Mouse (Mus musculus) mesoderm, embryonic 11.5 days (tissue): ENCODE data around the gene Nrf1.

ENCODE experiments used
- DNase-seq: peaks from one replicate; pipeline ENCODE4 v3.0.0-alpha.2; 2012; ENCODE audit warnings: low read depth, low spot score

Nrf1 gene

DNA sequence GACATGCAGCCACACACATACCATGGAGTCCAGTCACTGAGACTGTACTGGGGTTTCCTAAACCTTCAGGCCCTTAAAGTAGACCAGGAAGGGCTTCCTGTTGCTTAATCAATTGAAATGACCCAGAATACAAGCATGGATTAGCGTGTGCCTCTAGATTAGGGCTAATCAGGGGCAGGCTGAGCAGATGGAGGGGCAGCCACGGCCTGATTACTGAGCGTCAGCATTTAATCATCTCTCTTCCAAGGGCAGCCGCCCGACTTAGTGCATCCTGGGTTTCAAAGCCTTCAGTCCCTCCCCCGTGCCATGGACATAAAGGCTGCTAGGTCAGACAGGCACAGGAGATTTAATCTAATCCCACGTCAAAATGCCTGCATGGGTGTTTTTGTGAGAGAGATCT lies 99.3 kb downstream of the Nrf1 start:
- DNase-seq = no peak

DNA sequence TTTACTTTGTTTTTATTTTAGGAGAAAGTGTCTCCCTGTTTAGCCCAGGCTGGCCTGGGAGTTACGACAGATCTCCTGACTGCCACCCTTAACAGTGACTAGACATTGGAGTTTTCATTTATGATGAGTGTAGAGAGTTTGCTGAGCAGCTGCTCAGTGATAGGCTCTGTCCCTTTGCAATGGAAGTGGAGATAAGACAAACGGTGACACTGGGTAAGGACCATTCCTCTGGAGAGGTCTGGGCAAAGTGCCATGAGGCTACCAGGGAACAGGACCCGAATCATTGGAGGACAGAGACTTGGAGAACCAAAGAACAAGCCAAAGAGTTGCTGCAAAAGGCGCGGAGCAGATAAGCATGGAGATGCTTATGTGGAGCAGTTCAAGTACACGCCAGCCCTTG lies 100.0 kb downstream of the Nrf1 start:
- DNase-seq = no peak

DNA sequence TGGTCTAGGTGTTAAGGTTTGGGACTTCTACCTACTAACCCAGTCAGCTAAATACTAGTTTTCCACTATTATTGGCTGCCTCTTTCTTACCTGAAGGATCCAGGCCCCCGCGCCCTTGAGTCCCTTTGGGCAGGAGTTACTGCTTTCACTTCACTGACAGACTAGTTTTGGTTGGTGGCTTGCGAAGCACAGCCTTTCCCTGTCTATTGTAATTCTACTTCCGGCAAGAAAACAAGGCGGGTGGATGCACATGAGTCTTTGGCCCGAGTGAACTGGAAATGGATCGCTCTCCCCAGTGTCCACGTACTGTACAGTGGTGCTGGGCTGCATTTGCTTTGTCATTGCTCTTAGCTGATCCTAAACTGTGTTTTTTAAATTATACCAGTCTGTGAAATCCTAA lies 102.7 kb downstream of the Nrf1 start:
- no peak for DNase-seq

DNA sequence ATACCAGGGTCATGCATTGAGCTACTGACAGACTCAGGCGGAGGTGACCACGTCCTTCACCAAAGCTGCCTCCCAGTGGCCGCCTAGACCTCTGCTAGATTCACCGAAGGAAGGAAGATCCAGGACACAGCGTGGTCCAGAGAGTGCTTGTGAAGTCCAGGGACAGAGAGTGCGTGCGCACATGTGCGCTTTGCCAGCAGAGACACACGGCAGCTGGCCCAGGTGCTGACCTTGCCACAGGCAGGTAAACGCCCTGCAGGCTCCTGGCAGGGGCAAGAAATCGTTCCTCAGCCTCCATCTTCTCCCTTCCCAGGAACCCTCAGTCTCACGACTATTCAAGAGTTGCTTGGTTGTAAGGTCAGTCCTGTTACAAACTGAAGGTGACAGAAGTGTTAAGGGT lies 104.4 kb downstream of the Nrf1 start:
- DNase-seq = no peak

DNA sequence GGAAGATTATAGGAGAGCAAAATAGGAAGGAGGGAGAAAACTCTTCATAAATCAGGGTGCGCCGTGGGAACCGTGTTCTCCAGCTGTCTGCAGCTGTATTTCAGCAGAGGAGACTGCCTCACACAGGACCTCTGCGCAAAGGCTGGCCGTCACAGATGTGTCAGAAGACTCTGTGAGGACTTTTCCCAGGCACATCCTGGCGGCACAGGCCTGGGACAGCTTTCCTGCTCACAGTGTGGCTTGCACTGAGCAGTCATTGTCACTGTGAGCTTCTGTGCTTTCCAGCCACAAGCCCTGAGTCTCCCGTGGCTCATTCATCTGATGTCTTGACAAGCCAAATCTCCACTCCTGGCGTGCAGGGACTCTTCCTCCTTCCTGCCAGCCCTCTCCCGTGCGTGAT lies 104.9 kb downstream of the Nrf1 start:
- no peak for DNase-seq

DNA sequence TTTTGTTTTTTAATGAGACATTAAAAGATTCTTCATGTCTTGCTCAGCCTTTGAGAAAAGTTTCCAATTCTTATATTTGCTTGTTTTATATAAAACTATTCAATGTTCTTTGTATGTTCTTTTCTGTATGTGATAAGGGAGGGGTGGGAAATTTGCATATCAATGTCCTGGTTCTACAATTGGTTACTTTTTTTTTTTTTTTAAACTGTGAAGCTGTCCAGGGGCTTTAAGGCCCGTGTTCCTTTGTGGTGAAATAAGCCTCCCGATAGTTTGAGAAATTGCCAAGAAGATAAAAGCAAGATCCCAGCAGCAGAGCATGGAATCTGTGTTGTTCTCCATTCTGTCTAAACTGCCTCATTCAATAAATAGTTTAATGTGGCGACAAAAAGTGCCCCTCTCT lies 105.3 kb downstream of the Nrf1 start:
- DNase-seq = no peak

DNA sequence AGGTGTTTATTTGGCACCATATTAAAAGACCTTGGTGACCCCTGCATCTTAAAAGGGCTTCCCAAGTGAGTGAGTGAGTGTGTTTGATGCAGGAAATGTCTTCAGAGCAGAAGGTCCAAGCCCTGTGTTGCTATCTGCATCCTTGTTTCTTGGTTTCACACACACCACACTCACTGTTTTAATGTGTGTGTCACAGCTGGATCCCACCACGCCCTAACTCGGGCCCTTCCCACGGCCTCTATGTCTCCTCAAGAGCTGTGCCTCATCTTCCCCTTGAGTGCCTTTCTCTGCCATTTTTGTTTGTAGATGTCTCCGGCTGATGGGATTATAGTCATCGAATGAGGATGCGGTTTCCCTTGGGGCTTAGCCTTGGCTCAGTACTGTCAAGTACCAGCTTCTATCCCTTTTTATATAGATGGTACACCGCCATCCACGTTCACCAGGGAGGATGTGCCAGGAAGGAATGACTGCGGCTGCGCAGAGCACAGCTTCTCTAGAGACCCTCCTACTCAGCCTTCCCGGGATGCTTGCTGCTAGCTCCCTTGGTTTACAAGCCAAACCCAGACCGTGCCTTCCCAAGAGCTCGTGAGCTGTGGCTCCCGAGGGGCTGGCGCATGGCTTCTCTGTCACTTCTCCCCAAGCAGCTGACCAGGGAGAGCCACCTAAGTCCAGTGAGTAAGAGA lies 106.1 kb downstream of the Nrf1 start:
- no peak for DNase-seq

DNA sequence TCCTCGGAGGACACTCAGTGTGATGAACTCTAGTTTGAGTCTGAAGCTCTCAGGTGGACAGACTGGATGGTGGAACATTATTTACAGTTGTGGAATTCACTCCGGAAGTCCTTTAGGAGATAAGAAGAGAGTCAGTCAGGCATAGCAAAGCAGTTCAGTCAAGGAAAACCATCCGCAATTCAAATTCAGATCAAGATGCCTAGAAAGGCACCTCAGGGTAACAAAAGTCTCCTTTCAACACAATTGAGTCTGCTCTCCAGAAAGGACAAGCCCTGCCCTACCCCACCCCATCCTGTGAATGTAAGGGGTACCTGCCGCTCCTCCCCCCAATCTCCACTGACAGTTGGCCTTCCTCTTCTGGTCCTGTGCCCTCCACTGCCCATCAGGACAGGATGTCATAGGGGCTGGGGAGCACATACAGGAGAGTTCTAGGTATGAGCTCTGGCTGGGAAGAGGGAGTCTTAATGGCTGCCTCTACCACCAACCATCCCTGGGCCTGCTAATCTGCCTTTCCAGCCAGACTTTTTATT lies 111.8 kb downstream of the Nrf1 start:
- no peak for DNase-seq

DNA sequence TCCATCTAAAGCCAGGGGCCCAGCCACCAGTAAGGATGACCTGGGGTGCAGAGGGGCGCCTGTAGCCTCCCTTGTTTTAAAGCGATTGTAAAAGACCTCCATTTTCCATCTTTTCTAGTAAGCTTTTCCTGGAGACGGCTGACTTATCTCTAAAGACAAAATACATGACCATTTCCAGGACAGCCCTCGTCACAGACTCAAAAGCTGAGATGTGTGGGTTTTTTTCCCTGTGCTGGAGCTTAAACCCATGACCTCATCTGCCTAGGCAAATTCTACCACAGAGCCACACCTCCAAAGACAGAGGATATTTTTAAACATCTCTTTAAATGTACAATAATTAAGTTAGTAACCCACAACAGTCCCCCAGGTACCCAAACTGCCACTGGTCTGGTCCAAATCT lies 112.6 kb downstream of the Nrf1 start:
- no peak for DNase-seq

DNA sequence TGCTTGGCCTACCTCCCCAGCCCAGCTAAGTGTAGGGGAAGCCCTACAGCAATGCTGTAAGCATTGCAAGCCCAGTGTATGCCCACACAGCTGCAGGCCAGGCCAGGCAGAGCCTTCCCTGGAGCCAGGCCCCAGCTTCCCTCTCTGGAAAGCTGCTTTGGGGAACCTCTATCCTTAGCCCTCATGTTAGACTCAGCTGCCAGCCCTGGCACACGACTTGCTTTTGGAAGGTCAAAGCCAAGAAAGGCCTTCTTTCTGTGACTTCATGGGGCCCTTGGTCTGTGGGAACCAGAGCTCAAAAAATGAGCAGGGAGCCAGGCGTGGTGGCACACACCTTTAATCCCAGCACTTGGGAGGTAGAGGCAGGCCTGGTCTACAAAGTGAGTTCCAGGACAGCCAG lies 113.8 kb downstream of the Nrf1 start:
- DNase-seq = no peak

DNA sequence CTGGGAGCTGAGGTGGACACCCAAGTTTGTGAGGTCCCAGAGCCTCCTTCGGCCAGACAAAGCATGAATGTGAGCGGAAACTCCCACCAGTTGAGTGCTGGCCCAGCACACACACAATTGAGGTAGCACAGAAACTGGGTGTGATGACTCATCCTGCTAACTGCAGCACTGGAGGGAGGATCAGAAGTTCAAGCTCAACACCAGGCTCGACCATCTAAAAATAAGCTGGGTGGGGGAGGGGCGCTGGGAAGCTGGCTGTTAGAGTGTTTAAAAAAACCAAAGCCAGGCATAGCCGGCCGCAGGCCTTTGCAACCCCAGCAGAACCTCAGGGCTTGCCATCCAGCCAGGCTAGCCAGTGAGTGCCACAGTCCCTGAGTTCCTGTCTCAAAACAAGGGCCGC lies 114.3 kb downstream of the Nrf1 start:
- no peak for DNase-seq

DNA sequence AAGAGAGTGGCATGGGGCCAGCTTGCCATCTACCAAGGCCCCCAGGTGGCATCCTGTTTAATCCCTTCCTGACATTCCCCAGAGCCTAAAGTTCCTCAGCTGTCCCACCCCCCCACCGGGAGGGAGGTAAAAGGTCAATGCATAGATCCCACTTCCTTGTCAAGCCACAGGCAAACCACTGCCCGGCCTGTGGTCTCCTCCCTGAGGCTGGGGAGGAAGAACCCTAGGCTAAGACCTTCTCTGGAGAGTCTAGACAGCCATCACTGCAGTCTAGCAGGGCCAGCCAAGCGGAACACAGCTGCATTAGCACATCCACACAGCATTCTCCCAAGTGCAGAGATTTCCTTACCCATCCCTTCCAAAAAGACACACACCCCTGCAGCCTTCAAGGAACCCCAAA lies 118.6 kb downstream of the Nrf1 start:
- no peak for DNase-seq

DNA sequence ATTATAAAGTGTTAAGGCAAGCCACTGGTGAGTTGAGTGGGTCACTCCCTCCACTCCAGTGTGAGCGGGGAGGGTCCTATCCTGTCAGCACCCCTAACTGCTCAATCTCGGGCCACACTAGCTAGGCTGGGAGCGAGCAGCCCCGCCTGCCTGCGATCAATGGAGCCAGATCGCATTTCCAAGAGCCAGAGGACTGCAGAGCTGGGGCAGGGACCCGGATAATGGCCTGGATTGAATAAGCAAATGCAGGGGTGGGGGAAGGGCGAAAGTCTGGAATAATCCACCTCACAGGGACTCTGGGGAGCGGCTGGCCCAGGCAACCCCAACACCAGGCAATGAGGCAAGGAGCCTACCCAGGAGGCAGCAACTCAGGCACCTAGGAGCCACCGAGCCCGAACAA lies 119.4 kb downstream of the Nrf1 start:
- DNase-seq = no peak

DNA sequence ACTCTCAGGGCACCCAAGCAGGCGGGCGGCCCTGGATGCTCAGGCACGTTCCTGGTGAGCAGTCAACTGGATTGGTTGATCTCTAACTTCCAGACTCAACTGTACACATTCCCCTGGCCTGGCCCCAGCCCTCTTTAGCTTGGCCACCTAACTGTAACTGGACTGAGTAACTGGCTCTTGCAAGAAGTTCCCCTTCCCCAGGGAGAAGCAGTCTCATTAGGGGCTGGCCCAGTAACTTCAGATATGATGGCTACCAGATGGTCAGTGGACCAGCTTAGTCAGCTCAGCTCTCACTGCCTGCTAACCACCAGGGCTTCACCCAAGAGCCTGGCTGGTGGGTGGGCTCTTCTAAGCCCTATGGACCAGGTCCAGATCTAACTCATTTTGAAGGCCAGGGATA lies 120.5 kb downstream of the Nrf1 start:
- DNase-seq = no peak

DNA sequence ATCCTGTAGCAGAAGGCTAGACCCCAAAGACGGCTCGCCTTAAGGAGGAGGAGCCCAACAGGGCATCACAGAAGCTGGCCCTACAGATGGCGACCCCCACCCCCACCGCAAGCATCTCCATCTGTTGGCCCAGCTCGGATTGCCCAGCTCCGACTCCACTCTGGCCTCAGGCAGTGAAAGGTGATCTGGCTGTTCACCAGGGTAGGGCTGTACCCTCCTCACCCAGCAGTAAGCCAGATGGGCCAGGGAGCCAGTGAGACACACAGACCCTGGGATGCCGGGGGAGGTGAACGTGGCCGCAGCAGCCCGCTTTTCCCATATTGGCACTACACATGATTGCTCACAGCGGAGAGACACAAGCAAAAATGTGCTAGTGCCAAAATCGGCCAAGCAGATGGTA lies 121.4 kb downstream of the Nrf1 start:
- DNase-seq = no peak

DNA sequence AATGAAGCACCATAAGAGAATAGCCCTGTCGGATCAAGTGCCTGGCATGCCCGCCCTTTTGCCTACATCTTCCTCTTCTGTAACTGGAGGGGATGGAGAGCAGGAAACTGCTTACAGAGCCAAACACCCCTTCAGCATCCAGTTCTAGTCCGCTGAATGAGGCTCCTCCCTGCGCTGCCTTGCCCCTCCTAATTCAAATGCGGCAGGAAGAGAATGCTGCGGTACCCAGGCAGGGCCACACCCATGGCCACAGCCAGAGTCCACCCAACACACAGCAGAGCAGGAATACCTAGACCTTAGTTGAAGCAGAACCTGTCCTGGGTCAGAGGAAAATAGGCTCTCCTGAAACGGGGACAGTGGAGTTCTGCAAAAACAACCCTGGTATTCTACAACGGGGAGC lies 123.4 kb downstream of the Nrf1 start:
- no peak for DNase-seq

DNA sequence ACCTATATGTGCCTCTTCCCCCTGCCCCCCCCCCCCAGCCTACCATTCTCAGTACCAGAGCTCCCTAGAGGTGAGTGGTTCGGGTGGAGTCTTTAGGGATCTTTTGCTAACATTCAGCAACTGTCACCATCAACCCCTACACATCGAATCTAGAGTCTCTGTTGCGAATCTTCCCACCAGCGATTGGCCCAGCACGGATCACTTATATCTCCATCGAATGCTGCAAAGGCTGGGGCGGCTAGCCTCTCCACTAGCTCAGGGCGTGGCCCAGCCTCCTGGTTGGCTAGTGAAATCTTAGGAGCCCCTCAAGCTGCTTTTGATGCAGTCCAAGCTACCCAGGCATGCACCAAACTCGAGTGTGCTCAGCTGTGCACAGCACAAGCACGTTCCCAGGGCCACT lies 124.2 kb downstream of the Nrf1 start:
- DNase-seq = no peak

DNA sequence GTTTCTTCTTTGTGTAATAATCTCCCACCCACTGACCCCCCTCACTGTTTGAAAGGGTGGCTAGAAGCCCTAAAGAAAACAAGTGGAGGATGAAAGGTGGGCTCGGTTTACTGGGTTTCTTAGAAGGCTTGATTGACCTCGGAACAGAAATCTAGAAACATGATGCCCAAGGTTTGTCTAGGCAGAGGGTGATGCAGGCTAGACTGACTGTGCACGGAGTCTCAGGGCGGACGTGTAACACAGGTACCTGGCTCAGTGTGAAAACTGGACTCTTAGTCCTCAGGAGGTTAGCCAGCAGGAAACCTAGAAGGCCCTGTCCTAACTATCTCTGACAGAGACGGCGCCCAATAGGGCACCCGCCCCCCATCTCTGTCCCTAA lies 124.6 kb downstream of the Nrf1 start:
- no peak for DNase-seq

DNA sequence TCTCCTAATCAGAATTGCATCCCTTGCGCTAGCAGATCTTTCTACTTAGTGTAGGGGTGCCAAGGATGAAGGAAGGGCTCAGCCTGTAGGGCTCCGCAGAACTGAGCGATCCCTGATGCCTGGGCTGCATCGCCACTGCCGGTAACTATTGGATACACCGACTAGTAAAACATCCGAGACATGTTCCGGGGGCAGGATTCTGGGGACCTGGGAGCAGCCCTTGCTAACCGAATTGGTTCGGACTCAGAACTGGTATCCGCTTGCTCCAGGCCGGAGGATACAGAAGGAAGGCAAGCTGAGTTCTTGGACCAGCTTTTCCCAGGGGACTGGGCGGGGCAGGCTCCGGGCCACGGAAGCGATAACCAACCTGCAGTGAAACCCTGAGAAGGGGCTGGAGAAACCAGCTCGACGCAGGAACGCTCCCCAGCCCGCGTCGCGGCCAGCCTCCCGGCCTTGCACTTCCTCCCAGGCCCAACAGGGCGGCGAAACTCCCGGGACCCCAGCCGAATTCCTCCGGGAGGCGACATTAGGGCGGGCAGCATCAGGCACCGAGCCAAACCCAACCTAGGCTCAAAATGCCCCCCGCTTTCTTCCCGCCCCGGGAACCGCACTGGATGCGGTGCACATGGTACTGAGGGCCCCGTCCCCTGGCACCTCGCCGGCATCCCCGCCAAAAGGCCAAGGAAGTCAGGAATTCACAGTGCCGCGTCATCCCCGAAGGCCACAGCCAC lies 125.2 kb downstream of the Nrf1 start:
- no peak for DNase-seq

DNA sequence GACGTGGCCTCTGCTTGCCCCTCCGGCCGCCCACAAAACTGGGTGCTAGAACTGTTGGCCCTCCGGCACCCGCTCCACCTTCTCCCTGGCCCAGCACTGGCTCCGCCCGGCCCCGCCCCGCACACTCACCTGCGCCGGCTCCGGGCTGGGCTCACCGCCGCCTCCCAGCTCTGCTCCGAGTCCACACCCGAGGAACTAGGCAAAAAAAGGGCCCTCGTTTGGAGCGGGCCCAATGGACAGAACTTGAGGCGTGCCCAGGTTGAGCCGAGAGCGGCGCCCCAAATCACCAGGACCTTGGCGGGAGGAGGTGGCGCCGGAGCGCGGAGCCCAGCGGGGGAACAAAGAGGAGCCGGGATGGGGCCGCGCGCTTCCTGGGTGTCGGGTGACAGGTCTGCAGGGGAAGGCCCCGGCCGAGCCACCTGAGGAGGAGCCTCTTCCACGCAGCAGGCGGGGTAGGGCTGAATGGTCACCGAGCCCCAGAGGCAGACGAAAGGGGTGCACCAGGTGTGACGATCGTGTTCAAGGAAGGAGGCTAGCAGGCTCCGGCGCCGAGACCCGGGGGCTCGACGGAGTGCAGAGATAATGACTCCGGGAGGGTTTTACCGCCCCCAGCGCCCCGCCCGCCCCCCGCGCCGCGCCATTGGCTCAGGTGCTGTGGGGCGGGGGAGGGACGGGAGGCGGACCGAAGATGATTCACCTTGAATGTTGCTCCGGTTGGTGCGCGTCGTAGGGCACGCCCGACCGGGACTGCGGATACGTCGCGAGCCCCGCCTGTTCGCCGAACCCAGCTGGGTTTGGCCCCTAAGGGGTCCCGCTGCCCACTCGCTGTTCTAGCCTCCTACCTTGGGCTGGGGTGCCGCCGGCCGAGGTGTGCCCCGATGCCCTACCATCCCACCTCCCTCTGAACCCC lies 126.0 kb downstream of the Nrf1 start:
- DNase-seq = no peak

DNA sequence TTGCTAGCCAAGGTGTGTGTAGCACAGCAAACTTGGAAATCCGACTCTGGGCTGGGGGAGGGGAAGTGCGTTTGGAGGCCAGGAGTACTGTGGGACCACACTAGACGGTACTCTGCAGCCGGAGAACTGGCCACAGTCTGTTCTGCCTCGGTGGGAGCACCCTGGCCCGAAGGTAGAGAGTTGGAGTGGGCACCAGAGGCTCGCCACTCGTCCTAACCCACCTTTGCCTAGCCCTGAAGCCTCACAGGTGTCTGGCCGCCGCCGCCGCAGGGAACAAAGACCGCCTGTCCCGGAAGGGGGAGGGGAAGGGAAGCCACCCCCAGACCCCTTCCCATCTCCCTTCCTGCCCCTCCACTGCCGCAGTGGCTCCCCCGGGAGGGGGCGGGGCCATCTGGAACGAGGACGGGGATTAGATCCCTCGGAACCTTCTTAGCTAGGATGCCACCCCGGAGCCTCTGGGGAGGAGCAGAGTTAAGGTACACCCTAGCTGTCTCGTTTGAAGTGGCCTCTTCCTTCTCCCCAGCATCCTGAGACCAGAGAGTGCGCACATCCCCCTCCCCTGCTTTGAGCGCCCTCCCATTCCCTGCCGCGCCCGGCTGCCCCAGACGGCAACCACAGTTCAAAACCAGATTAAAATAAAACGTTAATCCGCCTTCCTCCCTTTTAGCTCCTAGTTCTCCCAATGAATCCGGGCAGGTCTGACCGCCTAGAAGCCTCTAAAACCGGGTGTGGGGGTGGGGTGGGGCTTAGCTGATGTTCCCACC lies 126.9 kb downstream of the Nrf1 start:
- DNase-seq = no peak
